Mouse (Mus musculus): ENCODE results near the gene H2-Q4. TPM values are rescaled to one million over a fixed set of nuclear protein-coding genes. Genes with fewer than 3 reads are reported as not detected.
"Not testable (repeated sequence)": the region's sequence is repeated elsewhere in the genome, so short reads cannot be mapped to it uniquely, and the experiment has no call there.

Gene H2-Q4
- polyA plus RNA-seq, 1 experiment from 2014 or later = 0.59 TPM

DNA sequence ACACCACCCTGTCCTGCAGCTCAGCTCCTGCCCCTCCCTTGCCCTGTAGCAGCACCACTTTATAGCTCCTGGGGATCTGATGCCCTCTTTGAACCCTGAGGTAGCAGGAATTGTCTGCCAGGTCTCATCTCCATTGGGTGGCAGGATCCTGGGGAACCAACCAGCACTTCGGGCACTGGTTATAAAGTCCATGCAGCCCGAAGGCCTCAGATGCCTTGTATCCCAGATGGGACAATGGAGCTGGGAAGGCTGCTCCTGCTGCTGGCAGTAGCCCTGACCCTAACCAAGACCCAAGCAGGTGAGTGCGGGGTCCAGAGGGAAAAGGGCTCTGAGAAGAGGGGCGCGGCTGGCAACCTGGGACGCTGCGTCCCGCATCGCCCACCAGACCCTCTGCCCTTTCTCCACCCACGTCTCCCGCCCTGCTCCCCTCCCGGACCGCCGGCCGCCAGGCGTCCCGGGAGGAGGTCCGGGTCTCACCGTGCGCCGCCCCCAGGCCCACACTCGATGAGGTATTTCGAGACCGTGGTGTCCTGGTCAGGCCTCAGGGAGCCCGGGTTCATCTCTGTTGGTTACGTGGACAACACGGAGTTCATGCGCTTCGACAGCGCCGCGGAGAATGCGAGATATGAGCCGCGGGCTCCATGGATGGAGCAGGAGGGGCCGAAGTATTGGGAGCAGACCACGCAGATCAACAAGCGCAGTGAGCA is 20.5 kb upstream of the H2-Q4 start:
- Histone ChIP-seq H3K27me3 (ENCODE audit: control insufficient read depth, insufficient read depth, low read length) (peaks cover 14% of the 10 kb centered on the region), H3K4me1 (replicated peaks; ENCODE audit: control insufficient read depth, insufficient read depth, low read length) (peaks cover 3% of the 10 kb centered on the region; the same call in 1 of the 2 replicates), H3K36me3 (replicated peaks; ENCODE audit: control insufficient read depth, insufficient read depth) (no peaks in the 10 kb centered on the region), H3K4me3 (replicated peaks; ENCODE audit: low read length) (peak overlapping the region; percentile 29), H3K9ac (peak overlapping the region; percentile 18; the same call in 1 of the 2 replicates), H3K27ac (no peak overlapping the region), H3K9me3 (ENCODE audit: control insufficient read depth, low read length) (0 out of 2 replicates have a peak, but pooled peaks cover 4% of the 10 kb centered on the region), H3K4me2 (replicated peaks) (peak overlapping the region; percentile 52)
- ATAC-seq (ENCODE audit: low FRiP score) (no peak), DNase-seq (ENCODE audit: low spot score) (no peak)
- 8% methylated on average over 38 of the region's 38 CpGs for WGBS

DNA sequence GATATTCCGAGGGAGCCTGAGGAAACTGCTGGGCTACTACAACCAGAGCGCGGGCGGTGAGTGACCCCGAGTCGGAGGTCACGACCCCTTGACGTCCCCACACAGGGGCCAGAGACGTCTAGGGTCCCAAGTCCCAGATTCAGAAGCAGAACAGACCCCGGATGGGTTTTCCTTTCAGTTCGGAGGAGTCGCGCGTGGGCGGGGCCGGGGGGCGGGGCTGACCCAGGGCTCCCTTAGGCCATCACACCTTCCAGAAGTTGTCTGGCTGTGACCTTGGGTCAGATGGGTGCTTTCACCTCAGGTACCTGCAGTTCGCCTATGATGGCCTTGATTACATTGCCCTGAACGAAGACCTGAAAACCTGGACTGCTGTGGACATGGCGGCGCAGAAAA is 20.0 kb upstream of the H2-Q4 start:
- Histone ChIP-seq H3K27me3 (ENCODE audit: control insufficient read depth, insufficient read depth, low read length) (peaks cover 14% of the 10 kb centered on the region), H3K4me2 (replicated peaks) (peak overlapping the region; percentile 52), H3K9me3 (ENCODE audit: control insufficient read depth, low read length) (0 out of 2 replicates have a peak, but pooled peaks cover 4% of the 10 kb centered on the region), H3K36me3 (replicated peaks; ENCODE audit: control insufficient read depth, insufficient read depth) (no peaks in the 10 kb centered on the region), H3K27ac (no peak overlapping the region), H3K4me3 (replicated peaks; ENCODE audit: low read length) (peak overlapping the region; percentile 29), H3K4me1 (replicated peaks; ENCODE audit: control insufficient read depth, insufficient read depth, low read length) (peaks cover 3% of the 10 kb centered on the region; the same call in 1 of the 2 replicates), H3K9ac (peak overlapping the region; percentile 18; the same call in 1 of the 2 replicates)
- ATAC-seq (ENCODE audit: low FRiP score) (no peak), DNase-seq (ENCODE audit: low spot score) (no peak)
- WGBS = 16% methylated on average over 21 of the region's 21 CpGs

DNA sequence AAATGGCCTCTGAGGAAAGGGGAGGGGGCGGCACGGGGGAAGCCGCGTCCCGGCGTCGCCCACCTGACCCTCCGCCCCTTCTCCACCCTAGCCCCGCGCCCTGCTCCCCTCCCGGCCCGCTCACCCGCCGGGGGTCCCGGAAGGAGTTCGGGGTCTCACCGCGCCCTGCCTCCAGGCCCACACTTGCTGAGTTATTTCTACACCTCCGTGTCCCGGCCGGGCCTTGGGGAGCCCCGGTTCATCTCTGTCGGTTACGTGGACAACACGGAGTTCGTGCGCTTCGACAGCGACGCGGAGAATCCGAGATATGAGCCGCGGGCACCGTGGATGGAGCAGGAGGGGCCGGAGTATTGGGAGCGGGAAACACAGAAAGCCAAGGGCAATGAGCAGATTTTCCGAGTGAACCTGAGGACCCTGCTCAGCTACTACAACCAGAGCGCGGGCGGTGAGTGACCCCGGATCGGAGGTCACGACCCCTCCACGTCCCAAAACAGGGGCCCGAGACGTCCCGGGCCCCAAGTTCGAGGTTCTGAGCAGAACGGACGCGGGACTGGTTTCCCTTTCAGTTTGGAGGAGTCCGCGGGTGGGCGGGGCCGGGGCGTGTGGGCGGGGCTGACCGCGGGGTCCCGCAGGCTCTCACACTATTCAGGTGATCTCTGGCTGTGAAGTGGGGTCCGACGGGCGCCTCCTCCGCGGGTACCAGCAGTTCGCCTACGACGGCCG is 473 bp downstream of the H2-Q4 start:
- no peaks in the 10 kb centered on the region for H3K36me3 ChIP-seq (replicated peaks; ENCODE audit: control insufficient read depth, insufficient read depth)
- H3K9ac ChIP-seq = peak overlapping the region; percentile 49
- peaks cover 4% of the 10 kb centered on the region for H3K4me1 ChIP-seq (replicated peaks; ENCODE audit: control insufficient read depth, insufficient read depth, low read length)
- peaks cover 15% of the 10 kb centered on the region; the same call in 1 of the 2 replicates for H3K27me3 ChIP-seq (ENCODE audit: control insufficient read depth, insufficient read depth, low read length)
- ATAC-seq (ENCODE audit: low FRiP score) (peak; percentile 37; the same call in 1 of the 2 replicates), DNase-seq (ENCODE audit: low spot score) (peak; percentile 24)
- H3K27ac ChIP-seq = no peak overlapping the region
- H3K4me2 ChIP-seq (replicated peaks) = peak overlapping the region; percentile 93
- peak overlapping the region; percentile 50 for H3K4me3 ChIP-seq (replicated peaks; ENCODE audit: low read length)
- under 1% methylated on average over 66 of the region's 70 CpGs for WGBS
- H3K9me3 ChIP-seq (ENCODE audit: control insufficient read depth, low read length) = no peaks in the 10 kb centered on the region

DNA sequence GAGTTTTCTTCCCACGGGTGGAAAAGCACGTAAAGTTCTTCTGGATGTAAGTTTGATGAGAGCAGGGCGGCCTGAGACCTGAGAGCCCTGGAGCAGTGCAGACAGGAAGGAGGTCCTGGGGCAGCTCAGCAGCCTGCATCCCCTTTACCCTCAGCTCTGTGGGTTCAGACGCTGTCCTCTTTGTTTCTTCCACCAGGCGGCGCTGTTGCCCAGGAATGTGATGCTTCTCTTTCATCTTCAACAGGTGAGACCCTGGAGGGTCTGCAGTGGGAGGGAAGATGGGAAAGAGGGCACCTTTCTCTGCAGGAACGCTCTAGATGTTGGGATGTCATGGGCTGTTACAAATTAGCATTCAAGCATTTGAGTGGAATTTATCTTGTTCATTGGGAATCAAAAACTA is 10.4 kb downstream of the H2-Q4 start:
- not testable (repeated sequence) for H3K27me3 ChIP-seq (ENCODE audit: control insufficient read depth, insufficient read depth, low read length); H3K9ac ChIP-seq; H3K9me3 ChIP-seq (ENCODE audit: control insufficient read depth, low read length); ATAC-seq (ENCODE audit: low FRiP score); H3K4me2 ChIP-seq (replicated peaks); H3K27ac ChIP-seq; H3K4me3 ChIP-seq (replicated peaks; ENCODE audit: low read length); H3K4me1 ChIP-seq (replicated peaks; ENCODE audit: control insufficient read depth, insufficient read depth, low read length); H3K36me3 ChIP-seq (replicated peaks; ENCODE audit: control insufficient read depth, insufficient read depth)
- WGBS = 6% methylated on average over 7 of the region's 7 CpGs
- DNase-seq (ENCODE audit: low spot score) = peak; percentile 37

DNA sequence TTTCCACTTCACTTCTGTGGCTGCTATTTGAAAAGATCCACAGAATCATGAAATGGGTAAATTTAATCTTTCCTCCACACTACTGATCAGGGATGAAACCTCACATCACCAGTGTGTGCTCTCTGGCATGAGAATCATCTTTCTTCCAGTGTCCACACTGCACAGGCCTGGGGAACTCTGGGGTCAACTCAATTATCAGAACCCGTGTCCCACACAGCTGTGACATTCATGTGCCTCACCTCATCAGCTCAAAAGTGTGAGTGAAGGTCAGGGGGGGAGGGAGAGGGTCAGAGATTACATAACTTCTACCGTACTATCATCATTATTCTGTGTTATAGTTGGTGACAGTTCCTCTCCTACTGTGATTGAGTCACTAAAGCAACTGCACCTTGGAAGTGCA is 13.3 kb downstream of the H2-Q4 start:
- not testable (repeated sequence) for H3K9me3 ChIP-seq (ENCODE audit: control insufficient read depth, low read length); H3K4me3 ChIP-seq (replicated peaks; ENCODE audit: low read length); H3K36me3 ChIP-seq (replicated peaks; ENCODE audit: control insufficient read depth, insufficient read depth); H3K4me1 ChIP-seq (replicated peaks; ENCODE audit: control insufficient read depth, insufficient read depth, low read length); H3K27me3 ChIP-seq (ENCODE audit: control insufficient read depth, insufficient read depth, low read length); ATAC-seq (ENCODE audit: low FRiP score); H3K4me2 ChIP-seq (replicated peaks); H3K27ac ChIP-seq; H3K9ac ChIP-seq
- DNase-seq (ENCODE audit: low spot score) = peak; percentile 2
- 80% methylated on average over 2 of the region's 2 CpGs for WGBS

DNA sequence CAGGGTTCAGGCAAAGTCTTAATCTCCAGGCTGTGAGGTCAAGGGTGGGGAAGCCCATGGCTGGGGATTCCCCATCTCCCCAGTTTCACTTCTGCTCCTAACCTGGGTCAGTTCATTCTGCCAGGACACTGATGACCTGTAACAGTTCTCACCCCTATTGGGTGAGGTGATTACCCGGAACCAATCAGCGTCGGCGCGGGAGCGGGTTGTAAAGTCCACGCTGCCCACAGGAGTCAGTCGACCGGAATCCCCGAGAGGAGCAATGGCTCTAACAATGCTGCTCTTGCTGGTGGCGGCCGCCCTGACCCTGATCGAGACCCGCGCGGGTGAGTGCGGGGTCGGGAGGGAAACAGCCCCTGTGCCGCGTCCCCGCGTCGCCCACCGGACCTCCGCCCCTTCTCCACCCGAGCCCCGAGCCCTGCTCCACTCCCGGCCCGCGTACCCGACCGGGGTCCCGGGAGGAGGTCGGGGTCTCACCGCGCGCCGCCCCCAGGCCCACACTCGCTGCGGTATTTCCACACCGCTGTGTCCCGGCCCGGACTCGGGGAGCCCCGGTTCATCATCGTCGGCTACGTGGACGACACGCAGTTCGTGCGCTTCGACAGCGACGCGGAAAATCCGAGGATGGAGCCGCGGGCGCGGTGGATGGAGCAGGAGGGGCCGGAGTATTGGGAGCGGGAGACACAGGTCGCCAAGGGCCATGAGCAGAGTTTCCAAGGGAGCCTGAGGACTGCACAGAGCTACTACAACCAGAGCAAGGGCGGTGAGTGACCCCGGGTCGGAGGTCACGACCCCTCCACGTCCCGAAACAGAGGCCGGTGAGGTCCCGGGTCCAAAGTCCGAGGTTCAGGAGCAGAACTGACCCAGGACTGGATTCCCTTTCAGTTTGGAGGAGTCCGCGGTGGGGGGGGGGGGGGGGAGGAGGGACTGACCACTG is 14.7 kb downstream of the H2-Q4 start:
- 2% methylated on average over 52 of the region's 75 CpGs for WGBS
- DNase-seq (ENCODE audit: low spot score) = peak; percentile 17

DNA sequence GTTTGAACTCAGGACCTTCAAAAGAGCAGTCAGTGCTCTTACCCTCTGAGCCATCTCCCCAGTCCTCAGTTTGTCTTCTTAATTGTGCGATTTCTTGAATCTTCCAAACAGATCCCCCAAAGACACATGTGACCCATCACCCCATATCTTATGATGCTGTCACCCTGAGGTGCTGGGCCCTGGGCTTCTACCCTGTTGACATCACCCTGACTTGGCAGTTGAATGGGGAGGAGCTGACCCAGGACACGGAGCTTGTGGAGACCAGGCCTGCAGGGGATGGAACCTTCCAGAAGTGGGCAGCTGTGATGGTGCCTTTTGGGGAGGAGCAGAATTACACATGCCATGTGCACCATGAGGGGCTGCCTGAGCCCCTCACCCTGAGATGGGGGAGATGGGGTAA is 17.5 kb downstream of the H2-Q4 start:
- DNase-seq (ENCODE audit: low spot score); H3K4me2 ChIP-seq (replicated peaks); ATAC-seq (ENCODE audit: low FRiP score); H3K9me3 ChIP-seq (ENCODE audit: control insufficient read depth, low read length); H3K4me3 ChIP-seq (replicated peaks; ENCODE audit: low read length); H3K36me3 ChIP-seq (replicated peaks; ENCODE audit: control insufficient read depth, insufficient read depth); H3K27me3 ChIP-seq (ENCODE audit: control insufficient read depth, insufficient read depth, low read length); H3K9ac ChIP-seq; H3K27ac ChIP-seq; H3K4me1 ChIP-seq (replicated peaks; ENCODE audit: control insufficient read depth, insufficient read depth, low read length): not testable (repeated sequence)
- 95% methylated on average over 2 of the region's 2 CpGs for WGBS

More for the DNA sequence above, 14.7 kb downstream of the H2-Q4 start:
- not testable (repeated sequence) for H3K36me3 ChIP-seq (replicated peaks; ENCODE audit: control insufficient read depth, insufficient read depth); H3K27me3 ChIP-seq (ENCODE audit: control insufficient read depth, insufficient read depth, low read length); H3K4me1 ChIP-seq (replicated peaks; ENCODE audit: control insufficient read depth, insufficient read depth, low read length); H3K27ac ChIP-seq; H3K9ac ChIP-seq; H3K9me3 ChIP-seq (ENCODE audit: control insufficient read depth, low read length)
- Histone ChIP-seq H3K4me3 (replicated peaks; ENCODE audit: low read length) (peak overlapping the region; percentile 25), H3K4me2 (replicated peaks) (peak overlapping the region; percentile 49)
- peak; percentile 80 for ATAC-seq (ENCODE audit: low FRiP score)

DNA sequence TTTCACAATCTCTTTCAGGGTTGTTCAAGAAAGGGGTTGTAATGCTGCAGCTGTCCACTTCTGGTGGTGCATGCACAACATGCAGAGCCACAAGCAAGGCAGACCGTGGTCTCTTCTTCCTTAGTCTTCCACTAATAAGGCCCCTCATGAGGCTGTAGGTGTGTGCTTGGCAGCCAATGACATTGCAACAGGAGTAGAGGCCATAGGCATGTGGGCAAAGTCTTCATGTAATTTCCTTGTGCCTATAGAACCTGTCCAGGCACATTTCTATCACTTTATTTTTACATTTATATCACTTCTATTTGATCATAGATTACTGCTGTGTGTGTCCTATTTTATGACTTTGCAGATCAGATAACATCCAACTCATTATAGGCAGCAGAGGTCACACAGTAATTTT is 33.6 kb downstream of the H2-Q4 start:
- WGBS = no CpG with 5 or more reads among the region's 1 CpGs
- DNase-seq (ENCODE audit: low spot score) = not testable (repeated sequence)

More for the DNA sequence above, 33.6 kb downstream of the H2-Q4 start:
- not testable (repeated sequence) for H3K4me2 ChIP-seq (replicated peaks); H3K27ac ChIP-seq; ATAC-seq (ENCODE audit: low FRiP score); H3K36me3 ChIP-seq (replicated peaks; ENCODE audit: control insufficient read depth, insufficient read depth); H3K27me3 ChIP-seq (ENCODE audit: control insufficient read depth, insufficient read depth, low read length); H3K4me3 ChIP-seq (replicated peaks; ENCODE audit: low read length); H3K4me1 ChIP-seq (replicated peaks; ENCODE audit: control insufficient read depth, insufficient read depth, low read length); H3K9ac ChIP-seq; H3K9me3 ChIP-seq (ENCODE audit: control insufficient read depth, low read length)

All from hindbrain, embryonic 14.5 days (tissue).